Mouse (Mus musculus): ENCODE results near the gene Pabpc1l. TPM values are rescaled to one million over a fixed set of nuclear protein-coding genes. Genes with fewer than 3 reads are reported as not detected.

Pabpc1l gene
- polyA plus RNA-seq, 1 experiment from 2014 or later: 2.6 TPM

DNA sequence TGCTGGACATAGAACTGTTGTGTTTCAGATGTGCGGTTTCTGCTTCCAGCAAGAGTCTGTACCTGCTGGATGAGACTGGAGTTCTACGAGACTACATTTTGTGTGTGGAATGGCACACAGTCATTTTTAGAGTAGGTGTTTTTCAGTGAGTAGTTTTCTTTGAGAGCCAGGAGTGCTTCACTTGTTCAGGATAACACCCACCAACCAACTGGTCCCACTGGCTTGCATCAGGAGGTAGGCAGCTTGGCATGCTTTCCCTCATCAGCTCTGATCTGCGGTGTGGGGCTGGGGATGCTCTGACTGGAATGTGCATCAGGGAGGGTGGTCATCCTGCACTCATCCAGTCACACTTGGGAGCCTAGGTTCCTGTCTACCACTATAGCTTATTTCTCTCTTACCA lies 22.6 kb upstream of the Pabpc1l start:
- ATAC-seq: no peak

DNA sequence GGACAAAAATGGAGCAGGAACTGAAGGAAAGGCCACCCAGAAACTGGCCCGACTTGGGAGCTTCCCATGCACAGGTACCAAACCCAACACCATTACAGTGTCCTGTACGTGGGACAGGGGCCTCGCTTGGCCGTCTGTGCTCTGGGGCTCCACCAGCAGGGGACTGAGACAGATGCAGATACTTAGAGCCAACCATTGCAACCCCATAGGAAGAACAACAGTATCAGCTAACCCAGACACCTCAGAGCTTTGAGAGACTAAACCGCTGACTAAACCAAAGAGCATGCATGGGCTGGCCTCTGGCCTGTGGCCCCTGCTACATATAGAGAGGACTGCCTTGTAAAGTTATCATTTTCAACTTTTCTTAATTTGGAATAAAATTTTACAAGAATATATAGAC lies 20.7 kb upstream of the Pabpc1l start:
- no peaks in the 10 kb centered on the region for H3K9me3 ChIP-seq (replicated peaks; ENCODE audit: control insufficient read depth, low read length)
- H3K4me1 ChIP-seq (ENCODE audit: control insufficient read depth, insufficient read depth, low read length): peaks cover 9% of the 10 kb centered on the region
- H3K4me2 ChIP-seq (ENCODE audit: low read length): no peak overlapping the region
- H3K27me3 ChIP-seq (replicated peaks; ENCODE audit: control insufficient read depth, insufficient read depth, low read length): no peaks in the 10 kb centered on the region
- no peak overlapping the region for H3K27ac ChIP-seq (ENCODE audit: low read depth, low read length)
- H3K9ac ChIP-seq (ENCODE audit: low read length): no peak overlapping the region
- no peak overlapping the region for H3K4me3 ChIP-seq (ENCODE audit: low read depth, low read length)
- ATAC-seq: no peak
- 79% methylated on average over 5 of the region's 5 CpGs for WGBS
- DNase-seq (ENCODE audit: low spot score): no peak
- 0 out of 2 replicates have a peak, but pooled peaks cover 4% of the 10 kb centered on the region for H3K36me3 ChIP-seq (ENCODE audit: control insufficient read depth, insufficient read depth, low read length)

More for the DNA sequence above, 22.6 kb upstream of the Pabpc1l start:
- no peaks in the 10 kb centered on the region for H3K27me3 ChIP-seq (replicated peaks; ENCODE audit: control insufficient read depth, insufficient read depth, low read length)
- no peak overlapping the region for H3K9ac ChIP-seq (ENCODE audit: low read length)
- H3K36me3 ChIP-seq (ENCODE audit: control insufficient read depth, insufficient read depth, low read length): peaks cover 14% of the 10 kb centered on the region; the same call in 1 of the 2 replicates
- H3K9me3 ChIP-seq (replicated peaks; ENCODE audit: control insufficient read depth, low read length): no peaks in the 10 kb centered on the region
- DNase-seq (ENCODE audit: low spot score): no peak
- 90% methylated on average over 3 of the region's 3 CpGs for WGBS
- H3K27ac ChIP-seq (ENCODE audit: low read depth, low read length): no peak overlapping the region
- H3K4me2 ChIP-seq (ENCODE audit: low read length): no peak overlapping the region
- peaks cover 3% of the 10 kb centered on the region; the same call in 1 of the 2 replicates for H3K4me1 ChIP-seq (ENCODE audit: control insufficient read depth, insufficient read depth, low read length)
- H3K4me3 ChIP-seq (ENCODE audit: low read depth, low read length): no peak overlapping the region

DNA sequence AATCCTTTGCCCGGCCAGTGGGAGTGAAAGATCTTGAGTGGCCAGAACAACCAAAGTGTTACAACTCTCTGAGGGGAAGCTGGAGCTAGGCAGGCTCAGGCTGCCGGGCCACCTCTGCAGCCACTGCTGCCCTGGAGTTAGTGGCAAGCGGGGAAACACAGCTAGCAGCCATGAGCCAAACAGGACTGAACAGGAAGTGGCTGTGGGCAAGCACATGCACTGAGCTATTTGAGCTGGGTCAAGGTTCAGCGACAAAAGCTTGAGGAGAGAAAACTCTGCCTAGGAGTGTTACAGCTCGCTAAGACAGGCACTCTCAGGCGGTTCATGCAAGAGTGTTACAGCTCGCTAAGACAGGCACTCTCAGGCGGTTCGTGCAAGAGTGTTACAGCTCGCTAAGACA lies 18.3 kb upstream of the Pabpc1l start:
- Histone ChIP-seq H3K9ac (ENCODE audit: low read length) (no peak overlapping the region), H3K36me3 (ENCODE audit: control insufficient read depth, insufficient read depth, low read length) (peaks cover 11% of the 10 kb centered on the region), H3K27ac (ENCODE audit: low read depth, low read length) (no peak overlapping the region), H3K4me1 (ENCODE audit: control insufficient read depth, insufficient read depth, low read length) (peaks cover 9% of the 10 kb centered on the region), H3K27me3 (replicated peaks; ENCODE audit: control insufficient read depth, insufficient read depth, low read length) (no peaks in the 10 kb centered on the region), H3K9me3 (replicated peaks; ENCODE audit: control insufficient read depth, low read length) (no peaks in the 10 kb centered on the region), H3K4me2 (ENCODE audit: low read length) (no peak overlapping the region), H3K4me3 (ENCODE audit: low read depth, low read length) (no peak overlapping the region)
- ATAC-seq: no peak
- DNase-seq (ENCODE audit: low spot score): no peak
- 91% methylated on average over 10 of the region's 10 CpGs for WGBS

- H3K36me3 ChIP-seq (ENCODE audit: control insufficient read depth, insufficient read depth, low read length): peaks cover 18% of the 10 kb centered on the region
Observed at GRCm38 (mm10) chr2:164007547-164007946, 17.7 kb upstream of the Pabpc1l start.

GRCm38 (mm10) chr2:164007987-164008545 lies 17.2 kb upstream of the Pabpc1l start:
- no peaks in the 10 kb centered on the region for H3K27me3 ChIP-seq (replicated peaks; ENCODE audit: control insufficient read depth, insufficient read depth, low read length)
- H3K4me1 ChIP-seq (ENCODE audit: control insufficient read depth, insufficient read depth, low read length): peaks cover 9% of the 10 kb centered on the region
- peak; percentile 39 for DNase-seq (ENCODE audit: low spot score)
- 62% methylated on average over 2 of the region's 2 CpGs for WGBS
- peak; percentile 66; the same call in 1 of the 2 replicates for ATAC-seq
- H3K4me2 ChIP-seq (ENCODE audit: low read length): no peak overlapping the region
- peaks cover 23% of the 10 kb centered on the region for H3K36me3 ChIP-seq (ENCODE audit: control insufficient read depth, insufficient read depth, low read length)
- H3K4me3 ChIP-seq (ENCODE audit: low read depth, low read length): no peak overlapping the region
- H3K9ac ChIP-seq (ENCODE audit: low read length): no peak overlapping the region
- H3K9me3 ChIP-seq (replicated peaks; ENCODE audit: control insufficient read depth, low read length): no peaks in the 10 kb centered on the region
- peak overlapping the region; percentile 61 for H3K27ac ChIP-seq (ENCODE audit: low read depth, low read length)

More at GRCm38 (mm10) chr2:164007547-164007946, 17.7 kb upstream of the Pabpc1l start:
- H3K9me3 ChIP-seq (replicated peaks; ENCODE audit: control insufficient read depth, low read length): no peaks in the 10 kb centered on the region
- ATAC-seq (no peak), DNase-seq (ENCODE audit: low spot score) (no peak)
- no peak overlapping the region for H3K9ac ChIP-seq (ENCODE audit: low read length)
- 84% methylated on average over 8 of the region's 8 CpGs for WGBS
- peak overlapping the region; percentile 61; the same call in 1 of the 2 replicates for H3K27ac ChIP-seq (ENCODE audit: low read depth, low read length)
- peaks cover 9% of the 10 kb centered on the region for H3K4me1 ChIP-seq (ENCODE audit: control insufficient read depth, insufficient read depth, low read length)
- H3K4me3 ChIP-seq (ENCODE audit: low read depth, low read length): no peak overlapping the region
- no peaks in the 10 kb centered on the region for H3K27me3 ChIP-seq (replicated peaks; ENCODE audit: control insufficient read depth, insufficient read depth, low read length)
- no peak overlapping the region for H3K4me2 ChIP-seq (ENCODE audit: low read length)

DNA sequence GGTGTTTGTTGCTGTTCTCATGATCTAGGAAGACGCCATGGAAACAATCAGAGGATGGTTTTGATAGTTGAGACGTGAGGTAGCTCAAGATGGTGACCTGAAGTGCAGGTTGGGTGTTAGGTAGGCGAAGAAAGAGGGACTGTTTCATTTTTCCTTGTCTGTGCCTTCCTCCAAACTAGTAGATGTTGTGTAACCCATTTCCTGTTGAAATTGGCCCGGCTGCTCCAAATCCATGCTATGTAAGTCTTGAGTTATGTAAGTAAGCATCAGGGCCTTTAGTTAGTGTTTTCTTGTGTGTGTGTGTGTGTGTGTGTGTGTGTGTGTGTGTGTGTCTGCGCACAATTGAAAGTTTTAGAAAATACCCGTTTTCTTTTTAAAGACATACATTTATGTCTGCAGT lies 16.0 kb upstream of the Pabpc1l start:
- H3K4me3 ChIP-seq (ENCODE audit: low read depth, low read length): no peak overlapping the region
- H3K4me1 ChIP-seq (ENCODE audit: control insufficient read depth, insufficient read depth, low read length): peaks cover 9% of the 10 kb centered on the region
- no peak overlapping the region for H3K4me2 ChIP-seq (ENCODE audit: low read length)
- no peak overlapping the region for H3K9ac ChIP-seq (ENCODE audit: low read length)
- H3K9me3 ChIP-seq (replicated peaks; ENCODE audit: control insufficient read depth, low read length): no peaks in the 10 kb centered on the region
- H3K27me3 ChIP-seq (replicated peaks; ENCODE audit: control insufficient read depth, insufficient read depth, low read length): no peaks in the 10 kb centered on the region
- peaks cover 33% of the 10 kb centered on the region for H3K36me3 ChIP-seq (ENCODE audit: control insufficient read depth, insufficient read depth, low read length)
- ATAC-seq: no peak
- 97% methylated on average over 6 of the region's 6 CpGs for WGBS
- no peak overlapping the region for H3K27ac ChIP-seq (ENCODE audit: low read depth, low read length)
- DNase-seq (ENCODE audit: low spot score): no peak

- WGBS: 95% methylated on average over 5 of the region's 5 CpGs
- Histone ChIP-seq H3K9me3 (replicated peaks; ENCODE audit: control insufficient read depth, low read length) (no peaks in the 10 kb centered on the region), H3K4me3 (ENCODE audit: low read depth, low read length) (no peak overlapping the region), H3K4me1 (ENCODE audit: control insufficient read depth, insufficient read depth, low read length) (peaks cover 8% of the 10 kb centered on the region), H3K4me2 (ENCODE audit: low read length) (no peak overlapping the region), H3K9ac (ENCODE audit: low read length) (no peak overlapping the region), H3K36me3 (ENCODE audit: control insufficient read depth, insufficient read depth, low read length) (peaks cover 42% of the 10 kb centered on the region), H3K27ac (ENCODE audit: low read depth, low read length) (no peak overlapping the region), H3K27me3 (replicated peaks; ENCODE audit: control insufficient read depth, insufficient read depth, low read length) (no peaks in the 10 kb centered on the region)
- no peak for ATAC-seq
- no peak for DNase-seq (ENCODE audit: low spot score)
Observed at GRCm38 (mm10) chr2:164010496-164010895, 14.8 kb upstream of the Pabpc1l start.

DNA sequence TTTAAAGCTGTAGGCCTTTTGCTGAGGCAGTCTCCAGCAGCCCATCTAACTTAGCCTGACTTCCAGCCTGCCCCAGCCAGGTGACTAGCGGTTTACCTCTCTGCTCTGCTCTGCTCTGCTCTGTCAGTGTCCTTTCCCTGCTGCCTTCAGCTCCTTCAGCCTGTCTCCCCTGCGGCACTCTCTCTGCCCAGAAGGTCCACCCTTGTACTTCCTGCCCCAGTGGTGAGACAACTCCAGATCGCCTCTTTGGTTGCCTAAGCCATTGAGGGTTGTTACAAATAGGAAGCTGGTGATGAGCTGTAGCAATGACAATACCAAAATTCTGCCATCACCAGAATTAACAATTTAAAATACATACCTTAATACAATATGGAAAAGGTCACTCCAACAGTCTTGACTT lies 14.3 kb upstream of the Pabpc1l start:
- no peak overlapping the region for H3K27ac ChIP-seq (ENCODE audit: low read depth, low read length)
- H3K4me1 ChIP-seq (ENCODE audit: control insufficient read depth, insufficient read depth, low read length): peaks cover 6% of the 10 kb centered on the region
- no peaks in the 10 kb centered on the region for H3K9me3 ChIP-seq (replicated peaks; ENCODE audit: control insufficient read depth, low read length)
- DNase-seq (ENCODE audit: low spot score) (no peak), ATAC-seq (no peak)
- WGBS: 94% methylated on average over 3 of the region's 3 CpGs
- H3K36me3 ChIP-seq (ENCODE audit: control insufficient read depth, insufficient read depth, low read length): peaks cover 46% of the 10 kb centered on the region
- no peaks in the 10 kb centered on the region for H3K27me3 ChIP-seq (replicated peaks; ENCODE audit: control insufficient read depth, insufficient read depth, low read length)
- H3K9ac ChIP-seq (ENCODE audit: low read length): no peak overlapping the region
- H3K4me2 ChIP-seq (ENCODE audit: low read length): no peak overlapping the region
- no peak overlapping the region for H3K4me3 ChIP-seq (ENCODE audit: low read depth, low read length)

- no peak overlapping the region for H3K9ac ChIP-seq (ENCODE audit: low read length)
- no peak overlapping the region for H3K27ac ChIP-seq (ENCODE audit: low read depth, low read length)
- no peaks in the 10 kb centered on the region for H3K4me1 ChIP-seq (ENCODE audit: control insufficient read depth, insufficient read depth, low read length)
- H3K27me3 ChIP-seq (replicated peaks; ENCODE audit: control insufficient read depth, insufficient read depth, low read length): no peaks in the 10 kb centered on the region
- no peak for ATAC-seq
- WGBS: 91% methylated on average over 16 of the region's 16 CpGs
- H3K4me3 ChIP-seq (ENCODE audit: low read depth, low read length): no peak overlapping the region
- DNase-seq (ENCODE audit: low spot score): no peak
- no peak overlapping the region for H3K4me2 ChIP-seq (ENCODE audit: low read length)
- H3K9me3 ChIP-seq (replicated peaks; ENCODE audit: control insufficient read depth, low read length): no peaks in the 10 kb centered on the region
- H3K36me3 ChIP-seq (ENCODE audit: control insufficient read depth, insufficient read depth, low read length): peaks cover 88% of the 10 kb centered on the region
Observed at GRCm38 (mm10) chr2:164015304-164015703, 9.9 kb upstream of the Pabpc1l start.
